Mouse (Mus musculus) brain, embryonic 14.5 days (tissue): ENCODE measurements around the gene Lgr4.

Experiments
- CTCF ChIP-seq: fragments of 200-500 bp; IDR thresholded peaks from 2 replicates; pipeline ENCODE4 v1.5.1; 2012; ENCODE audit warnings: inconsistent platforms, mild to moderate bottlenecking, moderate library complexity, borderline replicate concordance; ENCODE audit not compliant: insufficient read depth, insufficient read length; ENCODE audit errors: extremely low read depth
- POLR2A ChIP-seq: fragments of 200-500 bp; IDR thresholded peaks from 2 replicates; pipeline ENCODE4 v1.6.1; 2012; ENCODE audit warnings: mild to moderate bottlenecking, inconsistent platforms, borderline replicate concordance; ENCODE audit not compliant: poor library complexity, insufficient read depth, insufficient read length, severe bottlenecking; ENCODE audit errors: extremely low read depth

- TF ChIP-seq CTCF, result no peak
- TF ChIP-seq POLR2A, result no peak
These were observed 27.4 kb upstream of the Lgr4 start for GRCm38 (mm10) chr2:109890068-109890467.
